Mouse (Mus musculus) embryonic stem cell, embryonic (primary cell): ENCODE measurements around the gene Mapk8ip2.

Experiments used
- CTCF ChIA-PET, 4 experiments: fragments of 300-600 bp in 2 of 4; fragments of 350-600 bp in 2 of 4; sonication (Branson Sonifier 250); formaldehyde crosslinking; loops; one replicate each; lab custom pipeline; 2022; ENCODE audit warnings: inconsistent platforms in 2 of 4; lab: Charles Lee
- POLR2A ChIA-PET, 4 experiments: fragments of 300-600 bp in 2 of 4; fragments of 350-600 bp in 2 of 4; sonication (Branson Sonifier 250); formaldehyde crosslinking; loops; one replicate each; lab custom pipeline; 2022; ENCODE audit warnings: antibody characterized with exemption in 4 of 4, inconsistent platforms in 1 of 4; lab: Charles Lee

Gene Mapk8ip2

DNA sequence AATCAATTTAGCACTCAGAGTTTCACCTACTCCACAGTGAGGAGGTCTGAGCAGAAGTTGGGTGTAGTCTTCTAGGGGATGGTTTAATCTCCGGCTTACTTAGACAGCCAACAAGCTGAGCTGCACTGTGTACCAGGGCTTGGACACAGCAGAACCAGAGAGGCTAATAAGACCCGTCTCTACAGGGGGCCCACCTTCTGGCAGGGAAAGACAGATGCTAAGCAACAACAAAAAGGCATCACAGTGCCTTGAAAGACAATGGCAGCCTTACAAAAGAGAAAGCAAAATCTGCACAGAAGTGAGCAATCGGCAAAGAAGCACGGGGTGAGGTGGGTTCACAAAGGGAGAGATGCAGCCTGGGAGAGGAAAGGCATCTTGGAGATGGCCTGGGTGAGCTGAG, 42.4 kb downstream of the Mapk8ip2 start:
- CTCF ChIA-PET, result interaction anchor here in 2 of 4 experiments (0.6 to 1.1 kb wide), 3 partner anchors 16 to 1497 kb away, joined by 3 to 5 read pairs (median 3); no protein-coding TSS in a partner anchor
- POLR2A ChIA-PET, result interaction anchor here in 2 of 4 experiments (0.6 to 1.7 kb wide), 2 partner anchors 20 to 71 kb away, joined by 3 to 6 read pairs; no protein-coding TSS in a partner anchor

DNA sequence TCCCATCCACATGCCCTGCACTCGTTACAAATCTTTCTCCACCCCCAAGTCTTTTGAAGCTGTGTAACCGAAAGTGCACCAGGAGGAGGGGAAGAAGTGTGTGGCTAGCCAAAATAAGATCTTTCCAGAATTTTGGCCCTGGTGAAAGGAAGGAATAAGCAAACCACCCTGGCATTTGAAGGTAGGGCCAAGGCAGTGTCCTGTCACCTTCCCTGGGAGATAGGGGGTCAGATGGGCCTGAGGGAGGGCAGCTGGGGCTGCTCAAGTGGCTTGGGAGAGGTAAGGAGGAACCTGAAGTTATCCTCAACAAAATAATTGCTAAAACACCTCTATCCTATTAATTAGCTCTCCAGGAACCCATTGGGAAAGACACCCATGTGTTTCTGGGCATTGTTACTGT, 43.1 kb downstream of the Mapk8ip2 start:
- ChIA-PET CTCF (interaction anchor here in 3 of 4 experiments (1.1 to 1.7 kb wide), 3 partner anchors 33 to 34 kb away, joined by 3 to 5 read pairs (median 5); no protein-coding TSS in a partner anchor), POLR2A (interaction anchor here in 1 of 4 experiments (1.7 kb wide), 1 partner anchor 21 kb away, joined by 6 read pairs; no protein-coding TSS in a partner anchor)

DNA sequence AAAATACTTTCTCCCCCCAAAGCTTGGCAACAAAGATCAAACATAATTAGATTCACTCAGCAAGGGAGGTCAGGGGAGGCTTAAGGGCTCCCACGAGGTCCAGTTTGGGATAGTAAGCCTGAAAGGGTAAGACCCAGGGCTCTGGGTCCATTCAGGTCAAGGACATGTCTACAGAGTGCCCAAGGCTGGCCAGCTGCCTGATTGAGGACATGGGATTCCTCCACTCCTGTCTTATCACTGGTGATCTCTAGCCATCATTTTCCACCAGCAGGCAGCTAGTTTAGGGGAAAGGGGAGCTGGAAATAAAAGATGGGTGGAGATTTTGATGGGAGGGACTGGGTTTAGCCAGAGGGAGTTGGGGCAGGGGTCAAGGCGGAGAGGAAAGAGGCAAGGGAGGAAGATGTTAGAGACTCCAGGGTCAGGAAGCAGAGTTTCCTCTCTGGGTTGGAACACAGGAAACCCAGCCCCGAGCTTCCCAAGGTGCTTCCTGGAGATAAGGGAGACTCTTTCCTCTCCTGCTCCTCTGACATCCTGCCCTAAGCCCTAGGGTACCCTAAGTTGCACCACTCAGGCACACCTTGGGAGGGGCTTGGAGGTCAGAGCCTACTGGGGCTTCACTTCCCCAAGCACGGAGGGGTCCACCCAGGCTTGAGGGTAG, 43.8 kb downstream of the Mapk8ip2 start:
- ChIA-PET POLR2A (interaction anchor here in 2 of 4 experiments (0.7 to 2.2 kb wide), 2 partner anchors 21 to 752 kb away, joined by 3 to 8 read pairs; no protein-coding TSS in a partner anchor), CTCF (interaction anchor here in 2 of 4 experiments (0.7 to 1.7 kb wide), 4 partner anchors 33 to 106 kb away, joined by 3 to 10 read pairs (median 4); no protein-coding TSS in a partner anchor)

DNA sequence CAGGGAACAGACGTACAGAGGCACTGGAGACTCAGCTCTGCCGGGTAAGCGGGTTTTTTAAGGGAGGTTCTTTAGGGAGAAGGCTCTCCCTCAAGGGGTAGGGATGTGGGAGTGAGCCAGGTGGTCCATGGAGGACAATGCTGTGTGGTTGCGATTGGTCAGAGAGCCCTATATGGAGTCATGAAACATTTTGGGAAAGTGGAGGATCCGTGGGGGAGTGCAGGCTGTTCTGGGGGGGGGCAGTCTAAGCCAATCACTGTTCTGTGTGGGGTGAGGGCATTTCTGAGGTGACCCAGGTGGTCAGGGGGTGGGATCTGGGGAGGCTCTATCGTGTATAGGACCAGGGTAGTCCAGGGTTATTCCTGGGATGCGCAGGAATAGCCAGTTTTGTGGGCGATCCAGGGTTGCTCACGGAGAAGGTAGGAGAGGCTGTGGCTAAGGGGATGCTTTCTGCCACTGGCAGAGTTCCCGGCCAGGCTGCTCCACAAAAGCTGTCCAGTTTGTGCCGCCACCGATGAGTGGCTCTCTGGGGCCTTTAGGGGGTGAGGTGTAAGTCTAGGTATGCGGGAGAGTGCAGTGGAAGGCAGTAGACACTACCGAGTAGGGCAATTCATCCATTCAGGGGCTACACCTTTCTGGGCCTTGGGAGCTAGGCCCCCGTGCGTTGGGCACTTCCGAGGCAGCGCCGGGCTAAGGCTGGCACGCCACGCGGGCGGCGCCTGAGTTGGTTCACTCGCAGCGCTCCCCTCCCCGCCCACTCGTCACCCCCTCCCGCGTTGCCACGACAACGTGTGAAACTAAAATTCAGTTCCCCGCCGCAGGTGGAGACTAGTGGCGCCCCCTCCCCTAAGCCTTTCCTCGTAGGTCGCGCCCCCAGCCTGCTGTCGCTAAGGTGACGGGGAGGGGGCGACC, 44.6 kb downstream of the Mapk8ip2 start:
- ChIA-PET POLR2A (interaction anchor here in 2 of 4 experiments (0.7 to 2.2 kb wide), 7 partner anchors 10 to 752 kb away, joined by 3 to 8 read pairs (median 5); partner anchors contain the start of gene Rabl2 (in 1 of the 2)), CTCF (interaction anchor here in 3 of 4 experiments (0.7 to 1.7 kb wide), 7 partner anchors 32 to 106 kb away, joined by 3 to 10 read pairs (median 3); no protein-coding TSS in a partner anchor)

DNA sequence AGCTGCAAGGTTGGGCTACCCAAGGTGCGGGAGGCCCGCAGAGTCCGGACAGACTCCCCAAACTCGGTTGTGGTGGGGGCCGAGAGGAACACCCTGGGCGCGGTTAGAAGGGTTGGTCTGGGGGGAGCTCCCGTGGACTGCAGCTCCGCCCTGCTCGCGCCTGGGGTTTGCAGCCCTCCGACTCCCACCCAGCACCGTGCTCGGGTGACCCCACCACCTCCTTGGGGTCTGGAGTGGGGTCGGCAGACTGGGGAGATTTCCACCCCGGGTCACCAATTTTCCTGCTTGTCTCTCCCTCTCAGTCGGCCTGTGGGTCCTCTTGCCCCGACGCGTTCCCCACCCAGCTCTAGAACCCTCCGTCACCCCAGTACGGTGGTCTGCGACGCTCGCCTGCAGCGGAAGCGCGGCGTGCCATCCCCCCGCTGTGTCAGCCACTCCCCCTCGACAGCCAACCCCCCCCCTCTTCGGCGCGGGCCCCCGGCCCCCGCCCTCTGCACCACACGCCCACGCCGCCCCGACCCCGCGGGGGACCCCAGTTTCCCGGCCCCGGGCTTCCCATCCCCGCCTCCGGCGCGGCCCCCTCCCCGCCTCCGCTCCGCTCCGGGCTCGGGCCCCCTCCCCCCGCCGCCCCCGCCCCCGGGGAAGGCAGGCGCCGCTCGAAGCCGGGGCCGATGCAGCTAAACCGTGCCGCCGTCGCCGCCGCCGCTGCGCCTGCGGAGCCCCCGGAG, 45.4 kb downstream of the Mapk8ip2 start, which contains the start of gene Shank3:
TSS of gene Shank3 (plus strand) at position 663 of the 728 bp plus-strand sequence.
- ChIA-PET CTCF (interaction anchor here in 3 of 4 experiments (0.6 to 1.2 kb wide), 6 partner anchors 23 to 726 kb away, joined by 3 to 15 read pairs (median 3); no protein-coding TSS in a partner anchor), POLR2A (interaction anchor here in 2 of 4 experiments (1.1 to 2.2 kb wide), 6 partner anchors 11 to 93 kb away, joined by 3 to 8 read pairs (median 5); partner anchors contain the start of gene Rabl2 (in 1 of the 2))

DNA sequence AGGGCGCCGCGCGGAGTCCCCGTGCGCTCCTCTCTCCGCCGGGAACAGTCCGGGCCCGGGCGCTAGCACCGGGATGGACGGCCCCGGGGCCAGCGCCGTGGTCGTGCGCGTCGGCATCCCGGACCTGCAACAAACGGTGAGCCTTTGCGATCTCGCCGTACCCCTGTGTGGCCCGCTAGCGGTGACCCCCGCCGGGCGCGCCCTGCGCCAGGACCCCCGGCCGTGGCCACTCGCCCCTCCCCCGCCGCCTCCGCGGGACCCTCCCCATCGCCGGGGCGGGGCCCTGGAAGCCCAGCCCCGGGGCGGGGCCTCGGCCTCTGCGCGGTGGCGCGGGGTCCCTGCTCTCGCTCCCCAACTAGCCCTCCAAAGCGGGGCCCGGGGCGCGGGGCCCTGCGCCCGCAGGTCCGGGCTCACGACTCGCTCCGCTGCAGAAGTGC, 46.1 kb downstream of the Mapk8ip2 start:
- CTCF ChIA-PET, result interaction anchor here in 3 of 4 experiments (0.6 to 1.0 kb wide), 5 partner anchors 23 to 725 kb away, joined by 3 to 15 read pairs (median 5); partner anchors contain the start of gene Hdac10 (in 1 of the 3)
- POLR2A ChIA-PET, result interaction anchor here in 2 of 4 experiments (0.9 to 1.9 kb wide), 9 partner anchors 11 to 70 kb away, joined by 3 to 6 read pairs (median 5); partner anchors contain the start of genes Arsa (in 1 of the 2), C730034F03Rik (in 1 of the 2), Chkb (in 1 of the 2) and Gm44502 (in 1 of the 2)

DNA sequence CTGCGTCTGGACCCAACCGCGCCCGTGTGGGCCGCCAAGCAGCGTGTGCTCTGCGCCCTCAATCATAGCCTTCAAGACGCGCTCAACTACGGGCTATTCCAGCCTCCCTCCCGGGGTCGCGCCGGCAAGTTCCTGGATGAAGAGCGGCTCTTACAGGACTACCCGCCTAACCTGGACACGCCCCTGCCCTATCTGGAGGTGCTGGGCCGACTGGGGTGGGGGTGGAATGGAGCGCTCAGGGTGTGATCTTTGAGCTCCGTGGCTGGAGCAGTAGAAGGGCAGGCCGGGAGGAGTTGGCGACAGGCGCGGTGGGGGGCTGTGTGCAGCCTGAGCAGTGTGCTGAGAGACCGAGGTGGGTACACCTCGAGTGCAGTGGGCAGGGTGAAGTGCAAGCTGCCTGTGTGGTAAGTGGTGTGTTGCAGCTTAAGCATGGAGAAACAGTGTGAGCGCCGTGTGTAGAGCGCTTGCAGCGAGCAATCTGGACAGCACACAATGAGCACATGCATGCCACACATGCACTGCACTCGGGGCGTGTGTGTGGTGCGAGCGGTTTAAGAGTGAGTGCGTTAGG, 46.6 kb downstream of the Mapk8ip2 start:
- CTCF ChIA-PET, result interaction anchor here in 2 of 4 experiments (0.8 to 1.3 kb wide), 3 partner anchors 30 to 372 kb away, joined by 3 to 5 read pairs (median 4); partner anchors contain the start of gene Hdac10 (in 1 of the 2)
- POLR2A ChIA-PET, result interaction anchor here in 2 of 4 experiments (0.5 to 1.9 kb wide), 8 partner anchors 17 to 287 kb away, joined by 3 to 6 read pairs (median 4); partner anchors contain the start of genes Arsa (in 1 of the 2), C730034F03Rik (in 1 of the 2), Chkb (in 1 of the 2) and Gm44502 (in 1 of the 2)

DNA sequence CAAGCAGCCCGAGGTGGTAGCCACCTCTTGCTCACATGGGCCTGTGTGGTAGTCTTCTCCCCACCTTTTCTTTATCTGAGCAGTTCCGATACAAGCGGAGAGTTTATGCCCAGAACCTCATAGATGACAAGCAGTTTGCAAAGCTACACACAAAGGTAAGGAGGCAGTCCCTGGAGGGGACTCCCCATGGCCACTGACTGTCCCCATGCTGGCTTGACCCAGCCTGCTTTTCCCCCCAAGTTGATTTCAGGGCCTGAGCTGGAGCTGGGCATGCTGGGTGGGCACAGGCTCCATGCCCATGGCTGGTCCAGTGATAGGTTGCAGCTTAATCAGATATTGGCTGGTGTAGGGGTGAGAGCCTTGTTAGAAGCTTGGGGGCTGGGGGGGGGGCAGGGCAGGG, 47.6 kb downstream of the Mapk8ip2 start:
- ChIA-PET POLR2A (interaction anchor here (0.6 to 1.9 kb wide), 11 partner anchors 18 to 146 kb away, joined by 3 to 6 read pairs (median 3); partner anchors contain the start of genes C730034F03Rik (in 1 of the 4), Gm44502 (in 1 of the 4), Lmf2 (in 1 of the 4) and Ncaph2 (in 1 of the 4)), CTCF (interaction anchor here in 2 of 4 experiments (0.6 to 1.3 kb wide), 2 partner anchors 29 to 41 kb away, joined by 4 to 5 read pairs; no protein-coding TSS in a partner anchor)

DNA sequence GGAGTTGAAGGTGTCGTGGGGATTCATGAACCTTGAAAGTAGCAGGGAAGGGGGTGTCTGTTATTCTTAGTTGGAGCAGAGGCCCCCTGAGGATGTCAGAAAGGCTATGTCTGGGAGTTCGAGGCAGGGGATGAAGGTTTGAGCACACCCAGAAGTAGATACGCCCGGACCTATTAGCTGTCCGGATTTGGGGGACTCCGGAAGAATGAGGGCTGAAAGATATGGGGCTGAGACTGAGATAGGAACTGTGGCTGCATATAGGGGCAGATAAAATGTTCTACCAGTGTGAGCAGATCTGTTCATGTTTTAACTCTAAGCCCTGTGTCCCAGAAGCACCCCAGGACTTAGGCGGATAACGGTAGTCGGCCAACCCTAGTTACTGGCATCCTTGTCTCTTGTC, 51.1 kb downstream of the Mapk8ip2 start:
- ChIA-PET POLR2A (no interaction called here), CTCF (interaction anchor here in 1 of 4 experiments (1.2 kb wide), 1 partner anchor 26 kb away, joined by 3 read pairs; no protein-coding TSS in a partner anchor)

DNA sequence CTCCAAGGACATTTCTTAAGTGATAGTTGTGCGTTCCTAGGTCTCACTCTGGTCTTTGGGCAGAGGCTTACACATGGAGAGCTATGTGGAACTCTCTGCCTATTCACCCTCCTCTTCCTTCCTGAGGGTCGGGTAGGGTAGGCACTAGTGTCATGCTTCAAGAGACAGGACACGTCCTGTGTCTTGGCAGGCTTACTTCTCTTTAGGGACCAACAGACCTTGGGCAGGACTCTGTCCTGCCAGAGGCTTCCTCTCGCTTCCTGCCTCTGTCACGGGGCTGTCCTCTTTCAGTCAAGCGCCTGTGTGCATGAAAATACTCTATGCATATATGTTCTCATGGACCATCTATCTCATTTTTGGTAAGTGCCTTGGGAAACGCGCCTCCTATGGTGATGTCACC, 54.0 kb downstream of the Mapk8ip2 start:
- POLR2A ChIA-PET, result interaction anchor here in 1 of 4 experiments (1.0 to 1.4 kb wide), 3 partner anchors 8 to 78 kb away, joined by 3 to 4 read pairs (median 3); partner anchors contain the start of genes C730034F03Rik, Chkb and Gm44502
- CTCF ChIA-PET, result no interaction called here

DNA sequence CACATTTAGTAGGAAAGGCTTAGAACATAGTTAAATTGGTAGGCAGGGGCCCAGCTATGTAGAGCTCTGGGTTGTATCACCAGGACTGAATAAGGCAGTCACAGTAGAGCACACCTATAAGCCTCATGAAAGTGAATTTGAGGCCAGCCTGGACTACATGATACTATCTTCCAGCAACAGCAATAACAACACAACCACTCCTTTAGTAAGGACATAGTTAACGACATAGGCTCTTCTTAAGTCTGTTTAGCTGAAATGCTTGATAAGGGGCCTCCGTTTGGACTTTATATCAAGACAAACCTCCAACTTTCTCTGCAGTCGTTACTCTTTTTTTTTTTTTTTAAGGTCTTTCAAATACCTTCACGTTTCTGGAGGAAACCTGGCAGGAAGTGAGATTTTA, 59.0 kb downstream of the Mapk8ip2 start:
- ChIA-PET CTCF (interaction anchor here in 2 of 4 experiments (0.6 to 1.1 kb wide), 3 partner anchors 17 to 385 kb away, joined by 3 to 4 read pairs (median 3); no protein-coding TSS in a partner anchor), POLR2A (interaction anchor here in 1 of 4 experiments (0.6 kb wide), 1 partner anchor 694 kb away, joined by 4 read pairs; the partner anchor contains the start of gene Alg12)
